Mouse (Mus musculus): ENCODE measurements around the gene Sectm1a. TPM values are rescaled to one million over a fixed set of nuclear protein-coding genes. Genes with fewer than 3 reads are reported as not detected.

Gene Sectm1a
- polyA plus RNA-seq, 1 experiment = 2.1 TPM

DNA sequence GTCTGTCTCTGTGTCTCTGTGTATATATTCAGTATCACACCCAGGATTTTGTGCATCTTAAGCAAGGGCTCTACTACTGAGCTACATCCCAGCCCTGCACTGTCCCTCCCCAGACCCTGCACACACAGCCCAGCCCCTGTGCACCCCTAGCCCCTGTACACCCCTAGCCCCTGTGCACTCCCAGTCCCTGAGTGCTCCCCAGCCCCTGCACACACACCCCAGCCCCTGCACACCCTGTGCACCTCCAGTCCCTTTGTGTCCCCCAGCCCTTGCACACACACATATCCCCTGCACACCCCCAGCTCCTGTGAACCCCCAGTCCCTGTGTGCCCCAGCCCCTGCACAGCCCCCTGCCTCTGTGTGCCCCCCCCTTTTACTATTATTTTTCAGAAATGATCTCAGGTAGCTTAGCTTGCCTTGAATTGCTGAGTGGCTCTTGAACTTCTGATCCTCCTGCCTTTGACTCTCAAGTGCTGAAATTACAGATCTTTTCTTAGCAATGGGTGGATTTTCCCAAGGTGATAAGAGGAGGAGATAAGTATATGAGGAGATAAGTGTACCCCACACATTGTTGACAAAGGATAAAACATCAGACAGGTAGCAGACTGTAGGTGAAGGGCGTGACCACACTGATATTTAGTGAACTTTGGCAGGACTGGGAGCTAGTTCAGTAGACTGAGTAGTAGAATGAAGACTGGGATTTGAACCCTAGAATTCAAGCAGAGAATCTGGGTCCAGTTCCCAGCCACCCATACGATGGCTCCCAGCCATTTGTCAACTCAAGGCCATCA is 8.9 kb upstream of the Sectm1a start:
- Histone ChIP-seq H3K27ac (ENCODE audit: insufficient read depth, low read depth, low read length) (no peak overlapping the region), H3K4me1 (ENCODE audit: control insufficient read depth, insufficient read depth, low read length) (peaks cover 5% of the 10 kb centered on the region; the same call in 1 of the 2 replicates), H3K36me3 (ENCODE audit: control insufficient read depth, insufficient read depth, low read length) (no peaks in the 10 kb centered on the region), H3K27me3 (replicated peaks; ENCODE audit: control insufficient read depth, insufficient read depth, low read length) (no peaks in the 10 kb centered on the region), H3K4me3 (ENCODE audit: insufficient read depth, low read depth, low read length) (no peak overlapping the region)
- DNase-seq = no peak
- WGBS = 92% methylated on average over 2 of the region's 2 CpGs
- TF ChIP-seq CTCF (conservative IDR thresholded peaks at IDR 0.05; ENCODE audit: insufficient read depth, insufficient read length, low read depth, low read length) = no peak
- TF ChIP-seq POLR2A (IDR thresholded peaks at IDR 0.05; ENCODE audit: low read depth, low read length) = no peak

DNA sequence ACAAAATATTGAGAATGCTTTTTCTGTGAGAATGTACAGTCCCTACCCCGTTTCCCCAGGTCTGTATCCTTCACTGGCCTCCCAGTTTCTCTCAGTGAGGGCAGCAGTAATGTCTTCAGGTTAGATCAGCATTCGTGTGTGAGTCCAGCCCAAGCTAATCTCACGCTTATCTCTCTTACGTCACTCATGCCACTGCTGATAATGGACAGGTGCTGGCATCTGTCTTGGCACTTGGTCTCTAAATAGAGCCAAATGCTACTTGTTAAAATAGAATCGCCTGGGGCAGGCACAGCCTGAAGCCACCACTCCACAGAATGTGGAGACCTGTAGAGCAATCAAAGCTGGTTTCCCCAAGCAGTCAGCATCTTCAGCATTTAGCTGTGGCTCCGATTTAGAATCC is 8.0 kb upstream of the Sectm1a start:
- H3K4me3 ChIP-seq (ENCODE audit: insufficient read depth, low read depth, low read length) = no peak overlapping the region
- H3K36me3 ChIP-seq (ENCODE audit: control insufficient read depth, insufficient read depth, low read length) = no peaks in the 10 kb centered on the region
- no peaks in the 10 kb centered on the region for H3K27me3 ChIP-seq (replicated peaks; ENCODE audit: control insufficient read depth, insufficient read depth, low read length)
- peaks cover 5% of the 10 kb centered on the region; the same call in 1 of the 2 replicates for H3K4me1 ChIP-seq (ENCODE audit: control insufficient read depth, insufficient read depth, low read length)
- 85% methylated on average over 6 of the region's 6 CpGs for WGBS
- no peak for DNase-seq
- no peak overlapping the region for H3K27ac ChIP-seq (ENCODE audit: insufficient read depth, low read depth, low read length)
- TF ChIP-seq CTCF (conservative IDR thresholded peaks at IDR 0.05; ENCODE audit: insufficient read depth, insufficient read length, low read depth, low read length) (no peak), POLR2A (IDR thresholded peaks at IDR 0.05; ENCODE audit: low read depth, low read length) (no peak)

DNA sequence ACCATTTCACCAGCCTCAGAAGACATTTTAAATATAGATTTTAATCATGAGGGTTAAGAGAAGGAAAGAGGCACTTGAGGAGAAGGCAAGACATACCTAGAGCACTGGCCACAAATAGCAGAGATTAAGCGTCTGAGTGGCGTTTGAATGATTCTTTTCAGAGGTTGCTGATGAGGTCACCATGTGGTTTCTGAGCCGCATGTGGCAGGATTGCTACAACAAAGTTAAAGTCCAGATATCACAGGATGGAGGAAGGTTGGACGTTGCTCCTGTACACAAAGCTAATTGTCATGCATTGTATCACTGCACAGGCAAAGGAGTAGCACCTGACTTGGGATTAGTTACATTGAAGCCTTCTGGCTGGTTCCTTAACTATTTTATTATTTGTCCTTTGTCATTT is 5.3 kb upstream of the Sectm1a start:
- no peaks in the 10 kb centered on the region for H3K36me3 ChIP-seq (ENCODE audit: control insufficient read depth, insufficient read depth, low read length)
- DNase-seq = peak; percentile 63
- H3K4me3 ChIP-seq (ENCODE audit: insufficient read depth, low read depth, low read length) = no peak overlapping the region
- H3K4me1 ChIP-seq (ENCODE audit: control insufficient read depth, insufficient read depth, low read length) = peaks cover 10% of the 10 kb centered on the region
- H3K27me3 ChIP-seq (replicated peaks; ENCODE audit: control insufficient read depth, insufficient read depth, low read length) = no peaks in the 10 kb centered on the region
- no peak for TF ChIP-seq POLR2A (IDR thresholded peaks at IDR 0.05; ENCODE audit: low read depth, low read length)
- TF ChIP-seq CTCF (conservative IDR thresholded peaks at IDR 0.05; ENCODE audit: insufficient read depth, insufficient read length, low read depth, low read length) = no peak
- H3K27ac ChIP-seq (ENCODE audit: insufficient read depth, low read depth, low read length) = no peak overlapping the region; the same call in 1 of the 2 replicates
- 51% methylated on average over 4 of the region's 4 CpGs for WGBS

DNA sequence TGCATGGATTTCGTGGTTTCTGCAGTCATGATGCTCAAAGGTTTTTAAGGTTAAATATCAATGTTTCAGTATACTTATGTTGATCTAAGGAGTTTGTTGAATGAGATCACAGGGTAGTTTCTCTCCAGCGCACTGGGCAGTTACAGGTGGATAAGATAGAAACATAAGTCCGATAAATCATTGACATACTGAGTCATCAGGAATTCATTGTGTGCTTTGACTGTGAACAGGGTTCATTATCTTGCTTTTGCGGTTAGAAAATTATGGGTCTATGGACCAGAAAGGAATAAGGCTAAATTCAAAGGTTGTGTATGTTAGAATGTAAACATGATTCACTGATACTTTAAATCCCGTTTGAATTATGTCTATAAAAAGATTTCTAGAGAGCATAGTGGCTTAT is 4.2 kb upstream of the Sectm1a start:
- Histone ChIP-seq H3K27ac (ENCODE audit: insufficient read depth, low read depth, low read length) (peak overlapping the region; percentile 30; the same call in 1 of the 2 replicates), H3K36me3 (ENCODE audit: control insufficient read depth, insufficient read depth, low read length) (no peaks in the 10 kb centered on the region), H3K4me1 (ENCODE audit: control insufficient read depth, insufficient read depth, low read length) (peaks cover 10% of the 10 kb centered on the region), H3K4me3 (ENCODE audit: insufficient read depth, low read depth, low read length) (no peak overlapping the region), H3K27me3 (replicated peaks; ENCODE audit: control insufficient read depth, insufficient read depth, low read length) (no peaks in the 10 kb centered on the region)
- WGBS = 44% methylated on average over 5 of the region's 5 CpGs
- DNase-seq = peak; percentile 48
- TF ChIP-seq CTCF (conservative IDR thresholded peaks at IDR 0.05; ENCODE audit: insufficient read depth, insufficient read length, low read depth, low read length) (no peak), POLR2A (IDR thresholded peaks at IDR 0.05; ENCODE audit: low read depth, low read length) (no peak)

DNA sequence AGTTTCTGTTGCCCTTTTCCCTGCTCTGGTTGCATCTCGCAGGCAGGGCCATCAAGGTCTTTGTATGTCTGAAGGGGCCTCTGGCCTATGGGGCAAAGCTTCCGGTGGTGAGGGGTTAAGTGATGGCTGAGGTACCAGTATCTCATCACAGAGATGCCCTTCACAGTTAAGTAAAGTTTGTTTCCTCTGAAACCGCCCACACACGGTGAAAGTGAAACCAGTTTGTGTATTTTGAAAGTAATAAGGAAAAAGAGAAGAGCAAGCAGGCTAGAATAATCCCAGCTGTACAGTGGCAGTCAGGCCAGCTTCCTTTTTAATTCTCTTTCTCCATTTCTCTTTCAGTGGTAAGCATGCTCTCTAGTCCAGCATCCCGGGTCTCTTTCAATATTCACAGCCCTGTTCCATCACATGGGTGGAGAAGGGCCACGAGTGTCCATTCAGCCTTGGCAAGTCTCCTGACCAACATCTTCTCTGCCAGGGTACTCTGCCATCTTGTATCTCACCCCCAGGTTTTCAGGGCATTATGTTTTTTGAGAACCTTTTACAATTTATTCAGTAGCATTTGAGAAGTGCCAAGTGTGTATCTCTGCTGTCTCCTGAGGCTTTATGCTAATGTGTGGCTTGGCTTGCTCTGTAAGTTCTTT is 2.0 kb upstream of the Sectm1a start:
- Histone ChIP-seq H3K4me3 (ENCODE audit: insufficient read depth, low read depth, low read length) (no peak overlapping the region), H3K36me3 (ENCODE audit: control insufficient read depth, insufficient read depth, low read length) (no peaks in the 10 kb centered on the region), H3K4me1 (ENCODE audit: control insufficient read depth, insufficient read depth, low read length) (peaks cover 10% of the 10 kb centered on the region), H3K27me3 (replicated peaks; ENCODE audit: control insufficient read depth, insufficient read depth, low read length) (no peaks in the 10 kb centered on the region), H3K27ac (ENCODE audit: insufficient read depth, low read depth, low read length) (no peak overlapping the region; the same call in 1 of the 2 replicates)
- TF ChIP-seq CTCF (conservative IDR thresholded peaks at IDR 0.05; ENCODE audit: insufficient read depth, insufficient read length, low read depth, low read length) (no peak), POLR2A (IDR thresholded peaks at IDR 0.05; ENCODE audit: low read depth, low read length) (no peak)
- DNase-seq = no peak
- 43% methylated on average over 6 of the region's 6 CpGs for WGBS

DNA sequence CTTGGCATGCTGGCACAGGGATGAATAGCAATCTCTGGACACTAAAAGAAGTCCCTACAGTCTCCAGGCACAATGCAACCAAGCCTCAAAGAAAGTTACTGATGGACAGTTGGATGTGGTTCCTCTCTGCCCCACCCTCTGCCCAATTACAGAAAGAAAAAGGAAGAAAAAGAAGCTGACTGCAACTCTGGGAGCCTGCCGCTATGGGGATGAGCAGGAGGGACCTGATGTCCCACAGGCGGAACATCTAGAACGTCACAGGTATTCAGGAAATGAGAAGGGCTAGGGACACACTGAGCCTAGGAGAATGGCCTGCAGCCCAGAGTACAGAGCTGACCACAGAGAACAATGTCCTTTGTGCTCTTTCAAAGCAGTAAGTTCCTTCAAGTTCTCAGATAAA is 1.2 kb upstream of the Sectm1a start:
- no peak for TF ChIP-seq CTCF (conservative IDR thresholded peaks at IDR 0.05; ENCODE audit: insufficient read depth, insufficient read length, low read depth, low read length)
- H3K27me3 ChIP-seq (replicated peaks; ENCODE audit: control insufficient read depth, insufficient read depth, low read length) = no peaks in the 10 kb centered on the region
- no peaks in the 10 kb centered on the region for H3K36me3 ChIP-seq (ENCODE audit: control insufficient read depth, insufficient read depth, low read length)
- DNase-seq = no peak
- 58% methylated on average over 3 of the region's 3 CpGs for WGBS
- H3K27ac ChIP-seq (ENCODE audit: insufficient read depth, low read depth, low read length) = no peak overlapping the region
- peaks cover 10% of the 10 kb centered on the region for H3K4me1 ChIP-seq (ENCODE audit: control insufficient read depth, insufficient read depth, low read length)
- H3K4me3 ChIP-seq (ENCODE audit: insufficient read depth, low read depth, low read length) = no peak overlapping the region

DNA sequence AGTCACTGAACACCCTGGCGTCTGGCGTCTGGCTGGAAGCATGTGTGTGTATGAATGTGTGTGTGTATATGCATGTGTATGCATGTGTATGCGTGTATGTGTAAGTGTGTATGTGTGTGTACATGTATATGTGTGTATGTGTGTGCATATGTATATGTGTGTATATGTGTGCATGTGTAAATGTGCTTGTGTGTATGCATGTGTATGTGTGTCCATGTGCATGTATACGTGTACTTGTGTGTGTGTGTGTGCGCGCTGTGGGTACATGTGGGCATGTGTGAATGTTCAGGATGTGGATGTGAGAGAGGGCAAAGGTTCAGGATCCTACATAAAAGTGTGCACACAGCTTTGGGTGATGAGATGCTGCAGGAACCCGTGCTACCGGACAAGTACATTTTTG is 690 bp downstream of the Sectm1a start:
- WGBS = 97% methylated on average over 8 of the region's 8 CpGs
- DNase-seq = no peak
- Histone ChIP-seq H3K4me3 (ENCODE audit: insufficient read depth, low read depth, low read length) (no peak overlapping the region), H3K27me3 (replicated peaks; ENCODE audit: control insufficient read depth, insufficient read depth, low read length) (no peaks in the 10 kb centered on the region), H3K27ac (ENCODE audit: insufficient read depth, low read depth, low read length) (no peak overlapping the region), H3K36me3 (ENCODE audit: control insufficient read depth, insufficient read depth, low read length) (no peaks in the 10 kb centered on the region), H3K4me1 (ENCODE audit: control insufficient read depth, insufficient read depth, low read length) (peaks cover 5% of the 10 kb centered on the region; the same call in 1 of the 2 replicates)
- TF ChIP-seq POLR2A (IDR thresholded peaks at IDR 0.05; ENCODE audit: low read depth, low read length) (no peak), CTCF (conservative IDR thresholded peaks at IDR 0.05; ENCODE audit: insufficient read depth, insufficient read length, low read depth, low read length) (no peak)
